Mouse (Mus musculus): ENCODE results near the gene Dgkb.

DNA sequence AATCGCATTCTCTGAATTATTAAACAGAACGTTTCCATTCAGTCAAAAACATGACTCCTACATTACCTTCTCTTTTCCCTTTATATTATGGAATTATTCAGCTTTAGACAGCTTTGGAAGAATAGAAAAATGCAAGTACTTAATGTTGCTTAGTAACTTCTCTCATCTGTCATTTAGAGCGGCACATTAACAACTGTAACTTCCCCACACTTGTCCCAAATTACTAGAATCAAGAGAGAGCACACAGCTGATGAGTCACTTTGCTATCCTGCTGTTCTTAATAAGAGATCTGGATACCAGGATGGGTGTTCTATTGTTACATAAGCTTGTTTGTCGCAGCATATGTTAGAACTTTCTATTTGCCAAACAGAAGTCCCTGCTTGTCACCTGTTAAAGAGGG lies 71.9 kb downstream of the Dgkb start:
- TF ChIP-seq CTCF (IDR thresholded peaks at IDR 0.05; ENCODE audit: extremely low read depth, insufficient read depth, insufficient read length, insufficient replicate concordance) (no peak), POLR2A (IDR thresholded peaks at IDR 0.05; ENCODE audit: low read depth, low read length) (no peak)

All from spleen, adult 2 months (tissue).